Mouse (Mus musculus): ENCODE measurements around the gene Bche. TPM values are rescaled to one million over a fixed set of nuclear protein-coding genes. Genes with fewer than 3 reads are reported as not detected.

Gene Bche
- polyA plus RNA-seq, 1 experiment, result 2.7 TPM

- TF ChIP-seq CTCF (IDR thresholded peaks at IDR 0.05; ENCODE audit: extremely low read depth, insufficient read length, insufficient replicate concordance, low read depth, low read length), result no peak
- TF ChIP-seq POLR2A (IDR thresholded peaks at IDR 0.05; ENCODE audit: low read depth, low read length), result no peak
- no peak overlapping the region for H3K27ac ChIP-seq (ENCODE audit: insufficient read depth, low read depth, low read length)
- 78% methylated on average over 8 of the region's 8 CpGs for WGBS
These were observed 1.7 kb upstream of the Bche start for GRCm38 (mm10) chr3:73709871-73710270.

DNA sequence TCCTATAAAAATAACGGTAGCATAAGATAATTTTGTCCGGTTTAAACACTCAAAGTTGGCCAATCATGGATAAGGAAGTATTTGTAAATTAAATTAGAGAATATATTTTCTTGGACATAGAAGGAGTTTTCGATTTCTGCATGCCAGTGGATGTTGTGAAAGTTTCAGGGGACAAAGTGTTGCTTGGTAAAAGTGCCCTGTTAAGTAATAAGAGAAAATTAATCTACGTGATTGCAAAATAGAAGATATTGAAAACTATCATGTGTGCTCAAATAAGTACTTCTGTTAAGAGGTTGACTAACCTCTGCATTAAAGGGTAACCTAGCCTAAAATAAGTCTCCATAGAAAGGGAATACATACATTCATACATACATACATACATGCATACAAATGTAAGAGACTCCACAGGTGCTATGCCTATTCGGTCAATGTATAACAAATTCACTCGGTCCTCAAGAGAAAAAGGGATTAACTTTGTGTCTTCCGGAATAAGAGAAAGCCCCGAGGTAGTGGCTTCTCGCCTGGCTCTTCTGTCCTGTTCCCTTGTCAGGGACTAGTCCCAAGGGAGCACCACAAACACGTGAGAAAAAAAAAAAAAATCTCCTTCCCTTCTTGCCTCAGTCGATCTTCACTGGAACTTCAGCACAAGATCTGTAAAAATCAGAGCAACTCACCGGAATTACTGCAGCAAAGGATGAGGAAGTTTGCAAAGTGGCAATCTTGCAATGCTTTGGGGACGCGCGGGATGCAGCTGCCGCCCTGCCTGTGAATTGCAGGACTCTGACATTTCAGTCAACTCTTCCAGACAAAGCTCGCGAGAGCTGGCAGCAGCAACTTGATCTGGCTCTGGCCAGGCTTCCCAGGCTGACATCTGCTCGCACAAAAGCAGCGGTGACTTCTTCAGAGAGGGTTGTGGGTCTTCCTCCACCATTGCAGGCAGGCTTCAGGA, 480 bp downstream of the Bche start:
- Histone ChIP-seq H3K4me3 (ENCODE audit: low read depth, low read length) (peak overlapping the region; percentile 75), H3K36me3 (ENCODE audit: control insufficient read depth, insufficient read depth, low read length) (0 out of 2 replicates have a peak, but pooled peaks cover 1% of the 10 kb centered on the region), H3K4me1 (ENCODE audit: control insufficient read depth, insufficient read depth, insufficient read length, low read length) (no peaks in the 10 kb centered on the region), H3K27ac (ENCODE audit: insufficient read depth, low read depth, low read length) (peak overlapping the region; percentile 48), H3K27me3 (ENCODE audit: control insufficient read depth, insufficient read depth, low read length) (no peaks in the 10 kb centered on the region)
- 10% methylated on average over 20 of the region's 20 CpGs for WGBS
- TF ChIP-seq CTCF (IDR thresholded peaks at IDR 0.05; ENCODE audit: extremely low read depth, insufficient read length, insufficient replicate concordance, low read depth, low read length) (no peak), POLR2A (IDR thresholded peaks at IDR 0.05; ENCODE audit: low read depth, low read length) (peak; percentile 59; the same call in 1 of the 2 replicates)

More at GRCm38 (mm10) chr3:73709871-73710270, 1.7 kb upstream of the Bche start:
- no peaks in the 10 kb centered on the region for H3K36me3 ChIP-seq (ENCODE audit: control insufficient read depth, insufficient read depth, low read length)
- H3K4me1 ChIP-seq (ENCODE audit: control insufficient read depth, insufficient read depth, insufficient read length, low read length), result no peaks in the 10 kb centered on the region
- no peak overlapping the region for H3K4me3 ChIP-seq (ENCODE audit: low read depth, low read length)
- H3K27me3 ChIP-seq (ENCODE audit: control insufficient read depth, insufficient read depth, low read length), result no peaks in the 10 kb centered on the region

DNA sequence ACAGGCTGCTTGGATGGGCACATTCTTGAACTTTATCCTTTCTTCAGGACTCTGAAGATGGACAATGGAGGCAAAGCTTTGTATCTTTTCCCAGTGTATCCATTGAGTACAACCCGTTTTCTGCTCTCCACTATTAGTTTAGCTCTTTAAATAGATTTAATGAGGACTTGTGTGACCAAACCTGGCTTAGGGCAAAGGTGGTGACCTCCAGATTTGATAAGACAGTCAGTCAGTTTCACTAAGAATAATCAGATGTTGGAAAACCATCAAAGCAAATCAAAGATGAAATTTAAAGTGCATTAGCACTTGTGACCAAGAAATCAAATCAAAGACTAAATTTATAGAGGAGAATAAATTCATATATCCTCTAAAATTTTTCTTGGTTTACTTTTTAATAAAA, 1.7 kb downstream of the Bche start:
- WGBS, result 9% methylated on average over 1 of the region's 1 CpGs
- Histone ChIP-seq H3K27ac (ENCODE audit: insufficient read depth, low read depth, low read length) (no peak overlapping the region), H3K36me3 (ENCODE audit: control insufficient read depth, insufficient read depth, low read length) (0 out of 2 replicates have a peak, but pooled peaks cover 1% of the 10 kb centered on the region), H3K4me3 (ENCODE audit: low read depth, low read length) (no peak overlapping the region), H3K4me1 (ENCODE audit: control insufficient read depth, insufficient read depth, insufficient read length, low read length) (no peaks in the 10 kb centered on the region), H3K27me3 (ENCODE audit: control insufficient read depth, insufficient read depth, low read length) (no peaks in the 10 kb centered on the region)
- no peak for TF ChIP-seq CTCF (IDR thresholded peaks at IDR 0.05; ENCODE audit: extremely low read depth, insufficient read length, insufficient replicate concordance, low read depth, low read length)
- TF ChIP-seq POLR2A (IDR thresholded peaks at IDR 0.05; ENCODE audit: low read depth, low read length), result no peak

- Histone ChIP-seq H3K27ac (ENCODE audit: insufficient read depth, low read depth, low read length) (no peak overlapping the region), H3K4me3 (ENCODE audit: low read depth, low read length) (no peak overlapping the region), H3K36me3 (ENCODE audit: control insufficient read depth, insufficient read depth, low read length) (no peaks in the 10 kb centered on the region; the same call in 1 of the 2 replicates), H3K4me1 (ENCODE audit: control insufficient read depth, insufficient read depth, insufficient read length, low read length) (no peaks in the 10 kb centered on the region), H3K27me3 (ENCODE audit: control insufficient read depth, insufficient read depth, low read length) (no peaks in the 10 kb centered on the region)
- no peak for TF ChIP-seq CTCF (IDR thresholded peaks at IDR 0.05; ENCODE audit: extremely low read depth, insufficient read length, insufficient replicate concordance, low read depth, low read length)
- no peak for TF ChIP-seq POLR2A (IDR thresholded peaks at IDR 0.05; ENCODE audit: low read depth, low read length)
- 80% methylated on average over 1 of the region's 1 CpGs for WGBS
These were observed 9.3 kb downstream of the Bche start for GRCm38 (mm10) chr3:73698889-73699288.

DNA sequence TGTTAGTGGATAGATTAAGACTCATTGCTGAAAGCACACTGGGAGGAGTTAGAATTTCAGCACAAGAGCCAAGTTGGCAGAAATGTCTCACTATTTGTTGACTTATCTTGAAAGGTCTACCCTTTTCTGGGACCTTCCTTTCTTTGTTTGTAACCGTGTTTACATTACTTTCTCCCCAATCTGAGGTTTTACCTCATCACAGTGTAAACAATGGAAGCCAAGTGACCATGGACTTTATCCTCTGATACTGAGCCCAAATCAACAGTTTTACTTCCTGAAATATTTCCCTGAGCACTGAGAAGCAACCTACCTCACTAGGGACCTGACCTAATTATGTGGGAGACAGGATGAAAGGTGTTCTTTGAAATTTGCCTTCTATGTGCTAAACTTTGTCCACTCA, 34.9 kb downstream of the Bche start:
- Histone ChIP-seq H3K4me3 (ENCODE audit: low read depth, low read length) (no peak overlapping the region), H3K4me1 (ENCODE audit: control insufficient read depth, insufficient read depth, insufficient read length, low read length) (peaks cover 3% of the 10 kb centered on the region; the same call in 1 of the 2 replicates), H3K27me3 (ENCODE audit: control insufficient read depth, insufficient read depth, low read length) (no peaks in the 10 kb centered on the region), H3K27ac (ENCODE audit: insufficient read depth, low read depth, low read length) (no peak overlapping the region; the same call in 1 of the 2 replicates), H3K36me3 (ENCODE audit: control insufficient read depth, insufficient read depth, low read length) (no peaks in the 10 kb centered on the region)
- WGBS, result 20% methylated on average over 1 of the region's 1 CpGs
- TF ChIP-seq POLR2A (IDR thresholded peaks at IDR 0.05; ENCODE audit: low read depth, low read length), result no peak
- no peak for TF ChIP-seq CTCF (IDR thresholded peaks at IDR 0.05; ENCODE audit: extremely low read depth, insufficient read length, insufficient replicate concordance, low read depth, low read length)

DNA sequence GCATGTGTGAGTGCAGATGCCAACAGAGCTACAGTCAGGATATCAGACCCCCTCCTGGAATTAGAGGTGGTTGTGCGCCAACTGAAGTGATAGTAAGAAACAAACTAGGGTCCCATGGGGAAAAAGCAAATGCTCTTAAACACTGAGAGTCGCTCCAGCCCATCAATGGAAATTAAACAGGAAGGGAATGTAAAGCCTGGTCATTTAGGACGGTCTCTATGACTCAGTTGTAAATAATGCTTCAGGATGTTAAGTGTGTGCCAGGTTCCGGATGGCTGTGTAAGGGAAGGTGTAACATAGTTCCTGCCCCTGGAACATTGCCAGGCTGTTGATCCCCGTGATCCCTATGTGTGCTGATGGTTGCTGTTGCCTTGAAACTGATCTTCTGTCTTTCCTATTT, 40.0 kb downstream of the Bche start:
- Histone ChIP-seq H3K27me3 (ENCODE audit: control insufficient read depth, insufficient read depth, low read length) (no peaks in the 10 kb centered on the region), H3K27ac (ENCODE audit: insufficient read depth, low read depth, low read length) (no peak overlapping the region), H3K36me3 (ENCODE audit: control insufficient read depth, insufficient read depth, low read length) (no peaks in the 10 kb centered on the region), H3K4me3 (ENCODE audit: low read depth, low read length) (no peak overlapping the region), H3K4me1 (ENCODE audit: control insufficient read depth, insufficient read depth, insufficient read length, low read length) (peaks cover 4% of the 10 kb centered on the region; the same call in 1 of the 2 replicates)
- 40% methylated on average over 5 of the region's 5 CpGs for WGBS
- TF ChIP-seq POLR2A (IDR thresholded peaks at IDR 0.05; ENCODE audit: low read depth, low read length) (no peak), CTCF (IDR thresholded peaks at IDR 0.05; ENCODE audit: extremely low read depth, insufficient read length, insufficient replicate concordance, low read depth, low read length) (no peak)
